Mouse (Mus musculus) small intestine, adult 2 months (tissue): ENCODE measurements around the gene Poc1b.

Experiments used
- CTCF ChIP-seq: fragments of 200-500 bp; IDR thresholded peaks from 2 replicates; pipeline ENCODE4 v1.5.1; 2012; ENCODE audit warnings: low read depth, mild to moderate bottlenecking, control low read depth, inconsistent platforms, low read length, moderate library complexity, mixed read lengths; ENCODE audit not compliant: insufficient replicate concordance, insufficient read length; ENCODE audit errors: extremely low read depth
- POLR2A ChIP-seq: fragments of 200-500 bp; IDR thresholded peaks from 2 replicates; pipeline ENCODE4 v1.6.1; 2012; ENCODE audit warnings: low read depth, mild to moderate bottlenecking, control low read depth, inconsistent platforms, low read length, moderate library complexity

DNA sequence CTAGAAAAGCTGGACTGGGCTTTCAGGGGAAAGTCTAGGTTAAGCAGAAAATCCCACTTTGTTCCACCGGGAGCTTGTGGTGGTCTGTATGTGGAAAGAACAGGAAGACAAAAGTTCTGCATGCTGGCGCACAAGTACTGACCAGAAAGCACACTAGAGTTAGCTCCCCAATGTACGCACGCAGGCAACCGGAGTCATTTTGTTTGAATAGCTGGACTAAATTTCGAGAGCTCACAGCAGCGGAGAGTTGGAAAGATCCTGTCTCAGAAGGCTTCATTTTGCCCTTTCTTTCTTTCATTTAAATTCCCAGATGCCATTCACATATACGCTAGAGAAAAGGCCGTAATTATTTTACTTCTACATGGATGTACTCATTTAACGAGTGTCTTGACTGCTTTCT lies 135.9 kb downstream of the Poc1b start:
- no peak for TF ChIP-seq CTCF
- no peak for TF ChIP-seq POLR2A
